Mouse (Mus musculus) layer of hippocampus, postnatal 10 days (tissue): ENCODE data around the gene Rpl35a. TPM values are rescaled to one million over a fixed set of nuclear protein-coding genes. Genes with fewer than 3 reads are reported as not detected.

Experiments used
- microRNA-seq, 2 experiments: library from miRNA; unstranded; fragments of <30 nt; microRNA quantifications; one replicate each; pipeline ENCODE4 v1.2.0; 2021
- total RNA-seq, 2 experiments: library from RNA; stranded (reverse); gene quantifications; 2 replicates each; pipeline ENCODE4 v1.2.3; 2021

The Rpl35a gene
- total RNA-seq, 2 experiments from 2014 or later = 278 to 280 TPM

Small RNAs within 50 kb of the gene (microRNA-seq; reads per million reads assigned to microRNA genes)
- gene Gm22231 = 0 reads per million in 2 experiments
- 2.2 to 4.9 reads per million in 2 experiments for gene Mir1947

Other genes with a start within 250 kb of the Rpl35a start
- gene Smbd1, start 246.0 kb upstream of the Rpl35a start, total RNA-seq = not detected
- gene Fyttd1, start 179.0 kb upstream of the Rpl35a start, total RNA-seq = 100 to 1,000 TPM; 134 to 147 TPM
- gene Rubcn, start 178.7 kb upstream of the Rpl35a start, total RNA-seq = 10 to 100 TPM; 55.0 to 61.3 TPM
- gene Lrch3, start 142.4 kb upstream of the Rpl35a start, total RNA-seq = 10 to 100 TPM; 34.3 to 37.1 TPM
- 1 to 10 TPM; 4.6 to 7.1 TPM for gene Iqcg, start 235 bp upstream of the Rpl35a start, total RNA-seq
- gene Lmln, start 6.1 kb downstream of the Rpl35a start, total RNA-seq = 10 to 100 TPM; 16.0 to 18.4 TPM
- gene Osbpl11, start 128.6 kb downstream of the Rpl35a start, total RNA-seq = 10 to 100 TPM; 23.1 to 25.0 TPM
- 10 to 100 TPM; 59.6 to 59.7 TPM for gene Snx4, start 195.0 kb downstream of the Rpl35a start, total RNA-seq